Mouse (Mus musculus): ENCODE measurements around the gene Slc25a15. TPM values are rescaled to one million over a fixed set of nuclear protein-coding genes. Genes with fewer than 3 reads are reported as not detected.

Slc25a15 gene
- polyA plus RNA-seq, 1 experiment from 2014 or later = 93.6 TPM

DNA sequence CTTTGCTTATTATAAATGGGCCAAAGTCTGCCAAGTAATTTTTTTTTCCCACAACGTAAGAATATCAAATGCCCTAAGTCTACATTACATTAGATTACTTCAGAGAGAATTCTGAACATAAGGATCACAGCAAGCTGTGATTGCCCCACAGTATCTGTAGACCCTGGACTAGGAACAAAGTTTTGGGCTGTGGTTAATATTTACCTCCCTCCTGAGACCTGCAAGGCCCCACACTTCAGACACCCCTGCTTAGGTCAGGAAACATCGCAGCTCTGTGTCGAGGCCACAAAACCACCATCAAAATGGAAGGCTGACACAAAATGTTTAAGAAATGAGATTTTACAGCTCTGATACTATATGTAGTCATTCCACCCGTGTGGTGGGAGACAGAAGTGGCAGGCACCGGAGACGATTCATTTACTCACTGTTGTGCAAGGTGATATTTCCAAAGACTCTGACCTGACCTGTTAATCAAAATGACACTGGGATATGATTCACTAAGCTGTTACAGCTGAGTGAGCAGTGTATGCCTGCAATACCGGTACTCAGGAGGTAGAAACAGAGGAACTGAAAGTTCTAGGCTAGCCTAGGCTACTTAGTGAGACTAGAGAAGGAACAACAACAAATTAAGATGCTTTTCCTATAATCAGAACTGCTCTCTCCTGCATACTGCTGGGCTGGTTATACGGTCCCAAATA is 7.5 kb downstream of the Slc25a15 start:
- 66% methylated on average over 8 of the region's 8 CpGs for WGBS
- ATAC-seq = peak; percentile 91

DNA sequence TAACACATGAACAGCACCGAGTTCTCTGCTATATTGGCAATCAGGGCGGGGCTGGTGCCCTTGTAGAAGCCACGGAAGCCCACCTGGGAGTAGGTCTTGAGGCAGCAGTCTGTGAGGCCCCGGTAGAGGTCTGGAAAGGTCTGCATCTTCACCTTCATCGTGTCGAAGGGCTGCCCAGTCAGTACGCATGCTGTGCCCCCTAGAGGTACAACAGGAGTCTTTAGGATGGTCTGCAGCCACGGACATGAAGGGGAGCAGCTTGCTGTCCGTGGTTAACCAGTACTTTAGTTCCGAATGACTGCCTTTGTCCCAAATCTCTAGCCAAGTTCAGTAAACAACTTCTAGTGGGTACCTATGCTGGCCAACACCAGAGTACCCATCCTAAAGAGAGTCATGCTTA is 8.5 kb downstream of the Slc25a15 start:
- H3K9me3 ChIP-seq = no peaks in the 10 kb centered on the region
- WGBS = 81% methylated on average over 10 of the region's 10 CpGs
- peak overlapping the region; percentile 60; the same call in 1 of the 2 replicates for H3K27ac ChIP-seq
- 0 out of 2 replicates have a peak, but pooled peaks cover 4% of the 10 kb centered on the region for H3K4me1 ChIP-seq (replicated peaks)
- H3K4me2 ChIP-seq (replicated peaks) = 0 out of 2 replicates have a peak overlapping the region, but pooled peaks have one; percentile 4
- H3K27me3 ChIP-seq (replicated peaks) = no peaks in the 10 kb centered on the region
- peaks cover 17% of the 10 kb centered on the region for H3K36me3 ChIP-seq
- ATAC-seq = no peak
- H3K4me3 ChIP-seq (replicated peaks) = no peak overlapping the region
- no peak overlapping the region for H3K9ac ChIP-seq

More for the DNA sequence above, 7.5 kb downstream of the Slc25a15 start:
- Histone ChIP-seq H3K4me1 (replicated peaks) (0 out of 2 replicates have a peak, but pooled peaks cover 4% of the 10 kb centered on the region), H3K4me3 (replicated peaks) (no peak overlapping the region), H3K36me3 (peaks cover 17% of the 10 kb centered on the region), H3K9ac (no peak overlapping the region), H3K9me3 (no peaks in the 10 kb centered on the region), H3K4me2 (replicated peaks) (no peak overlapping the region), H3K27me3 (replicated peaks) (no peaks in the 10 kb centered on the region), H3K27ac (peak overlapping the region; percentile 66)

DNA sequence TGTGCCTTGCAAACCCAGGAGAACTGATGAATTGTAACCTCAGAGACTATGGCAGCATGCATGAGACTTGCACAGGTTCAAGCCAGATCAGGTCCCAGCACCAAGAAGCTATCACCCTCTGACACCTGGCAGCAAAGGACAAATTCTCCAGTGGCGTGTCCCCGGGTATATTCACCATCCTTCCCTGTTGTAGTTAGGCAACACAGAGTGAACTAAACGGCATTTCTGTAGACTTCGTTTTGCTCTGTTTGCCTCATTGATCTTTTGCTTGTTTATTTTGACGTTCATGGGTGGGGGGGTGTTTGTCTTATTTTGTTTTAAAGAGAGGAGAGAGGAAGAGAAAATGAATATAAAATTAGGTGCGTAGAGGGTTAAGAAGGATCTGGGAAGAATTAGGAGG is 13.2 kb downstream of the Slc25a15 start:
- Histone ChIP-seq H3K9ac (no peak overlapping the region), H3K27me3 (replicated peaks) (no peaks in the 10 kb centered on the region), H3K4me2 (replicated peaks) (no peak overlapping the region), H3K27ac (no peak overlapping the region), H3K4me1 (replicated peaks) (0 out of 2 replicates have a peak, but pooled peaks cover 3% of the 10 kb centered on the region), H3K4me3 (replicated peaks) (no peak overlapping the region), H3K36me3 (peaks cover 43% of the 10 kb centered on the region), H3K9me3 (no peaks in the 10 kb centered on the region)
- whole genome bisulfite sequencing = 86% methylated on average over 6 of the region's 6 CpGs
- no peak for ATAC-seq

DNA sequence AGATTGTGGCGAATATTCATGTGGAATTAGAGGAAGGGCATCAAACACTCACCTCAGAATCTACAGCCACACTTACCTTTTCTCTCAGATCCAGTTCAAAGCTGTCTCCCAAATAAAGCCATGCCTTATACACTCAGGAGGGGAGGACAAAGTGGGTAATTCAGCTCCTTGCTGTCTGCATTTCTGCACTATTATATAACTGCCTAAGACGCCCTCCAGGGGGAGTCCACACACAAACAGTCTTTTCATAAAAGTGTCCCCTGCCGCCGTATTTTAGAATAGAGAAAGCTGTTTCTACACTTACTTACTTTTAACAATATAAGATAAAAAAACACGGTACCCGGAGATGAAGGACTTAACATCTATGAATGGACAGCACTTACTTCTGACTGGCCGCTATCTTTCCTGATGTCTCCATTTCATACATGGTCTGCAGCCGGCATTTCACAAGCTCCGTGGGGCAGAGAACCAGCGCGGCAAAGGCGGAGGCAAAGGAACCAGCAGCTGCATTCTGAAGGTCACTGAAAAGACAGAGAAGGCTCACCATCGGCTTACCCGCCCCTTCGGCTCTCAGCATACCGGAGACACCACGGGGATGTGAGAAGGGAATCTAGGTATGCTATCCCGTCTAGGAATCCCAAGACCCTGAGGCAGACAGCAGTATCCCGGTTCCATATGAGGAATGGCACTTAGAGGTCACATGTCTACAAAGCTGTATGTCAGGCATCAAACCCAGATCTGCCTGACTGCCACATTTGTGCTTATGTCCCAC is 15.4 kb downstream of the Slc25a15 start:
- H3K36me3 ChIP-seq = peaks cover 33% of the 10 kb centered on the region
- ATAC-seq = no peak
- no peak overlapping the region for H3K27ac ChIP-seq
- no peaks in the 10 kb centered on the region for H3K4me1 ChIP-seq (replicated peaks)
- H3K9ac ChIP-seq = no peak overlapping the region
- WGBS = 87% methylated on average over 19 of the region's 19 CpGs
- no peaks in the 10 kb centered on the region for H3K9me3 ChIP-seq
- no peak overlapping the region for H3K4me3 ChIP-seq (replicated peaks)
- no peak overlapping the region for H3K4me2 ChIP-seq (replicated peaks)
- H3K27me3 ChIP-seq (replicated peaks) = no peaks in the 10 kb centered on the region

DNA sequence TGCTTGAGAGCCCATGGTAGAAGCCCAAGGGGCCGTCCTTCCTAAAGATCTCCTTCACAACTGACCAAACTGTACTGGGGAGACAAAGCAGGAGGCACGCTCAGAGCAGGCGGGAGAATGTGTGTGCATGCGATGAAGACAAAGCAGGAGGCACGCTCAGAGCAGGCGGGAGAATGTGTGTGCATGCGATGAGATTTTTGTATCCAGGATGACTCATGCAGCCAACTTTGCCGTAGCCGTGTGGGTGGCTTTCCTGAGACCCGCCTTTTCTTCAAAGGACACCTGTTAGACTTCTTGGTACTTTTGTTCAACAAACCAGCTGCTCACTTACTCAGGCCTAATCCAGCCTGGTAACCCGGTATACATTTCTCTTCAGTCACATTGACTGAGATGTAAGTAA is 17.5 kb downstream of the Slc25a15 start:
- ATAC-seq = no peak
- no peak overlapping the region for H3K27ac ChIP-seq
- H3K27me3 ChIP-seq (replicated peaks) = no peaks in the 10 kb centered on the region
- no peaks in the 10 kb centered on the region for H3K4me1 ChIP-seq (replicated peaks)
- H3K4me3 ChIP-seq (replicated peaks) = no peak overlapping the region
- 93% methylated on average over 11 of the region's 11 CpGs for WGBS
- H3K9ac ChIP-seq = no peak overlapping the region
- peaks cover 39% of the 10 kb centered on the region for H3K36me3 ChIP-seq
- H3K4me2 ChIP-seq (replicated peaks) = no peak overlapping the region
- no peaks in the 10 kb centered on the region for H3K9me3 ChIP-seq

DNA sequence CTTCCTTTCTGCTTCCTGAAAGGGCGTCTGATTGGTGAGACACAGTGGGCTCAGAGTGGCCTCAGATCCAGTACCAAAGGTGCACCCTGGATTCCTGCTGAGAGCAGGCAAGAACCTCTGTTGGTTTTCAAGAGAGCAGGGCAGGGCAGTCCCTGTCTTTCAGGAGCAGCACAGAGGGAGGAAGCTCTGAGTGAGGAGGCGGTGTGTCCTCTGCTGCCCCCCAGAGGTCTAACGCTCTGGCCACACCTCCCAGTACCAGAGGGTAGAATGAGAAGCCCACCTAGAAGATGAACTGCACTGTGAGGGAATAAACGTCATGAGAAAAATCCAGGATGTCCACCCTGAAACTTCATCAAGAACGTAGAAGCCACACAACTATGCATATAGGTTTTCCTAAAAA is 21.5 kb downstream of the Slc25a15 start:
- ATAC-seq = peak; percentile 83
- peaks cover 27% of the 10 kb centered on the region for H3K36me3 ChIP-seq
- H3K4me2 ChIP-seq (replicated peaks) = no peak overlapping the region
- H3K27me3 ChIP-seq (replicated peaks) = no peaks in the 10 kb centered on the region
- H3K4me3 ChIP-seq (replicated peaks) = no peak overlapping the region
- no peak overlapping the region for H3K27ac ChIP-seq
- no peaks in the 10 kb centered on the region for H3K4me1 ChIP-seq (replicated peaks)
- no peaks in the 10 kb centered on the region for H3K9me3 ChIP-seq
- no peak overlapping the region for H3K9ac ChIP-seq
- 51% methylated on average over 5 of the region's 5 CpGs for WGBS

DNA sequence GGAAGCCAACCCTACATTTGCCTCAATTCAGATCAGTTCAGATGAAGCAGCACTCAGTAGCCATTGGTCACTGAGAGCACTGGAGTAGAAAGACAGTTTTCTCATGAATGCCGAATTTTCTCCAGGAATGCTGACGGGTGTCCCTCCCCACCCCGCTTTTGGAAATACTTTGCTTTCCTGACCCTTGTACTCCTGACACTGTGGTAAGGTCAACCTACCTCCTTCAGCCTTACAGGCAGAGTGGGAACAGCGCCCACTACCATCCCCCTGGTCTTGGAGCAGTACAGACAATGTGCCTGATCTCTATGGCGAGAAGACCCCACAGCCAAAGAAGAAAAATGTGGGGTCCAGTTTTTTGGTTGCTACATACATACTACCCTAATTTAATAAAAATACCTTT is 22.1 kb downstream of the Slc25a15 start:
- H3K36me3 ChIP-seq = peaks cover 22% of the 10 kb centered on the region
- H3K4me1 ChIP-seq (replicated peaks) = no peaks in the 10 kb centered on the region
- H3K9ac ChIP-seq = no peak overlapping the region
- 90% methylated on average over 5 of the region's 5 CpGs for WGBS
- no peak overlapping the region for H3K4me2 ChIP-seq (replicated peaks)
- H3K27me3 ChIP-seq (replicated peaks) = no peaks in the 10 kb centered on the region
- no peak for ATAC-seq
- no peak overlapping the region for H3K4me3 ChIP-seq (replicated peaks)
- H3K9me3 ChIP-seq = no peaks in the 10 kb centered on the region
- H3K27ac ChIP-seq = no peak overlapping the region

DNA sequence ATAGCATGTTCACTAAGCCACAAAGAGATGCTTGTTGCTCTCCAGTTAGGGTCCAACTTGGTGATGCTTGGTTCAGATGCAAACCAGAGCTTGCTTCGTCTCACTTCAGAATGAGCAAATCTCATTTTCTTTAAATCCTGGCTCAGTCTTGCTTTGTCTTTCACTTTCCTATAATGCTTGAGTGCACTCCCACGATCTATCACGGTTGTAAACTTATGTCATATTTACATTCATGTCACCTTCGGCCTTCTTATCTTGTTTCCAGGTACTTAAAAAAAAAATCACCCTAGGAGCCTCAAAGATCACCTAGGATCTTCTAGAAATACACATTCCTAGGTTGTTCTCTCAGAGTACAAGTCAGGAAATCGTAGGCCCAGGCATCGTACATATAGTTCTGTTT is 38.5 kb downstream of the Slc25a15 start:
- H3K4me2 ChIP-seq (replicated peaks) = peak overlapping the region; percentile 24; the same call in 1 of the 2 replicates
- H3K36me3 ChIP-seq = no peaks in the 10 kb centered on the region
- H3K27ac ChIP-seq = peak overlapping the region; percentile 20; the same call in 1 of the 2 replicates
- 0 out of 2 replicates have a peak, but pooled peaks cover 3% of the 10 kb centered on the region for H3K9me3 ChIP-seq
- H3K27me3 ChIP-seq (replicated peaks) = no peaks in the 10 kb centered on the region
- ATAC-seq = peak; percentile 86
- no peak overlapping the region for H3K4me3 ChIP-seq (replicated peaks)
- no peak overlapping the region for H3K9ac ChIP-seq
- WGBS = 60% methylated on average over 6 of the region's 6 CpGs
- no peaks in the 10 kb centered on the region; the same call in 1 of the 2 replicates for H3K4me1 ChIP-seq (replicated peaks)

DNA sequence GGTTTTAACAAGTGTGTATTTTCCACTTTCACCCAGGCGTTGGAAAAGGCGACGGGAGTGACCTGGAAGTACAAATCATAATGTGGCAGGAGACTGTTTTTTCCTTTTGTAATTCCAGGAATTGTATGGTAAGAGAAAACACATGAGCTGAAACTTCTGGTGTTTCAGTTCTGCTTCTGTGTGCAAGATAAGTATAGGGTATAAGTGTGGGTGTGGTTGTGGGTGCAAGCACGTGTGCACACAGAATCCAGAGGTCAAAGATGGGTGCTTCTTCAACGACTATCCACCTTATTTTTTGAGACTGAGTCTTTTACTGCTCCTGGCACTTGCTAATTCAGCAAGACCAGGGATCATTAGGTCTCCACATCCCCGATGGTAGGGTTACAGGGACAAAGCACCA is 39.0 kb downstream of the Slc25a15 start:
- Histone ChIP-seq H3K4me2 (replicated peaks) (peak overlapping the region; percentile 24; the same call in 1 of the 2 replicates), H3K27ac (no peak overlapping the region), H3K27me3 (replicated peaks) (no peaks in the 10 kb centered on the region), H3K4me1 (replicated peaks) (no peaks in the 10 kb centered on the region; the same call in 1 of the 2 replicates), H3K36me3 (no peaks in the 10 kb centered on the region), H3K9me3 (0 out of 2 replicates have a peak, but pooled peaks cover 3% of the 10 kb centered on the region), H3K9ac (no peak overlapping the region), H3K4me3 (replicated peaks) (no peak overlapping the region)
- WGBS = 76% methylated on average over 6 of the region's 6 CpGs
- peak; percentile 50 for ATAC-seq

DNA sequence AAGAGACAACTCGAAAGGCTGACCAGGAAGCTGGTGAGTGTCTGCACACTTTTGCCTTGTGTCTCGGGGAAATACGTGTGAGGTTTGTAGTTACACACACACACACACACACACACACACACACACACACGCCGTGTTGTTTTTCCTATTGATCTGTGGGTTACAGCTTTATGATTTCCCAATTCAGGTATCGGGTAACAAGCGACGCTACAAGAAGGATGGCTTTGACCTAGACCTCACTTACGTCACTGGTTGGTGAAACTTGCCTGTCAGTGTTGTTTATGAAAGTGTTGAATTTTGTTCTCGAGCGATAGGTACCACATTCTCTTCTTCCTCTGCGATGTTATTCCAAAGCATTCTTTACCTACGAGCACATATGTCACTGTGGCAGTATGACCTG is 63.0 kb downstream of the Slc25a15 start:
- Histone ChIP-seq H3K9ac (no peak overlapping the region), H3K4me1 (replicated peaks) (no peaks in the 10 kb centered on the region), H3K27me3 (replicated peaks) (no peaks in the 10 kb centered on the region), H3K9me3 (no peaks in the 10 kb centered on the region), H3K27ac (no peak overlapping the region), H3K36me3 (no peaks in the 10 kb centered on the region), H3K4me2 (replicated peaks) (no peak overlapping the region), H3K4me3 (replicated peaks) (no peak overlapping the region)
- WGBS = 72% methylated on average over 13 of the region's 13 CpGs
- no peak for ATAC-seq
